Mouse (Mus musculus) splenic B cell, adult 2 months (primary cell): Measurements from ENCODE around the gene Gm20594.

Source experiments
- DNase-seq: peaks from one replicate; pipeline ENCODE4 v3.0.0-alpha.2; 2011; ENCODE audit warnings: low read depth, low spot score
- H3K27me3 ChIP-seq: 2 replicates; pipeline ENCODE4 v1.6.1; 2012; ENCODE audit warnings: mild to moderate bottlenecking, low read length, moderate library complexity, mixed read lengths; ENCODE audit not compliant: control insufficient read depth, poor library complexity, insufficient read depth, severe bottlenecking
- H3K36me3 ChIP-seq: 2 replicates; pipeline ENCODE4 v1.6.1; 2012; ENCODE audit warnings: mild to moderate bottlenecking, low read length, moderate library complexity, mixed read lengths; ENCODE audit not compliant: control insufficient read depth, poor library complexity, insufficient read depth, severe bottlenecking

Gene Gm20594

GRCm38 (mm10) chr6:79817616-79818015, at the start of gene Gm20594:
Gene Gm20594 (plus strand): TSS chr6:79817916.
- DNase-seq, result no peak
- Histone ChIP-seq H3K27me3 (no peaks in the 10 kb centered on the region), H3K36me3 (no peaks in the 10 kb centered on the region)

GRCm38 (mm10) chr6:79818114-79818513, 398 bp downstream of the Gm20594 start:
- H3K36me3 ChIP-seq, result no peaks in the 10 kb centered on the region
- no peaks in the 10 kb centered on the region for H3K27me3 ChIP-seq
- DNase-seq, result no peak

- H3K27me3 ChIP-seq, result no peaks in the 10 kb centered on the region
- H3K36me3 ChIP-seq, result no peaks in the 10 kb centered on the region
- no peak for DNase-seq
Measured at GRCm38 (mm10) chr6:79833845-79834244, 16.1 kb downstream of the Gm20594 start.

- H3K36me3 ChIP-seq, result no peaks in the 10 kb centered on the region
Measured at GRCm38 (mm10) chr6:79846829-79847228, 29.1 kb downstream of the Gm20594 start.

More at GRCm38 (mm10) chr6:79846829-79847228, 29.1 kb downstream of the Gm20594 start:
- no peak for DNase-seq
- H3K27me3 ChIP-seq, result no peaks in the 10 kb centered on the region
